8 mouse cellular contexts compared by ENCODE assay signal in genomic region chr11:120437152-120437856, GRCm38 (mm10). TPM values are rescaled to one million over a fixed set of nuclear protein-coding genes. Genes with fewer than 3 reads are reported as not detected.
DNase-seq lines count a peak whose midpoint lies in the region; ATAC-seq and TF ChIP-seq lines count a peak whose summit lies in the region.

Gene Nploc4, minus strand, starts transcription at chr11:120437708.

- peak within 1 kb of the TSS; percentile 86 for H3K4me2 ChIP-seq in embryonic facial prominence, embryonic 11.5 days (ENCODE audit: low read depth, low read length)
- peak within 1 kb of the TSS; percentile 63 for H3K4me2 ChIP-seq in intestine, postnatal 0 days (replicated peaks; ENCODE audit: low read depth)

- H3K27ac ChIP-seq in embryonic facial prominence, embryonic 11.5 days (replicated peaks; ENCODE audit: low read depth, low read length), result peak within 1 kb of the TSS; percentile 65
- peak within 1 kb of the TSS; percentile 80 for H3K27ac ChIP-seq in intestine, postnatal 0 days (ENCODE audit: low read depth, low read length)
- H3K27ac ChIP-seq in midbrain, embryonic 10.5 days (replicated peaks), result peak within 1 kb of the TSS; percentile 96

- no peaks in the 10 kb centered on the region for H3K9me3 ChIP-seq in embryonic facial prominence, embryonic 11.5 days (replicated peaks; ENCODE audit: control insufficient read depth, low read length)
- no peaks in the 10 kb centered on the region for H3K9me3 ChIP-seq in intestine, postnatal 0 days (ENCODE audit: control insufficient read depth)
- H3K9me3 ChIP-seq in midbrain, embryonic 10.5 days (replicated peaks), result no peaks in the 10 kb centered on the region

- peak; percentile 80 for ATAC-seq in embryonic facial prominence, embryonic 11.5 days (replicated peaks; ENCODE audit: insufficient number of reproducible peaks, low FRiP score, low TSS enrichment, low read depth)
- ATAC-seq in granulocyte monocyte progenitor cell, adult 5-6 weeks (replicated peaks; ENCODE audit: poor library complexity, severe bottlenecking), result peak; percentile 85
- peak; percentile 85 for ATAC-seq in intestine, postnatal 0 days

- H3K4me3 ChIP-seq in embryonic facial prominence, embryonic 11.5 days (ENCODE audit: low read depth, low read length), result peak within 1 kb of the TSS; percentile 99
- peak within 1 kb of the TSS; percentile 95 for H3K4me3 ChIP-seq in intestine, postnatal 0 days (ENCODE audit: low read depth, low read length)
- peak within 1 kb of the TSS; percentile 81 for H3K4me3 ChIP-seq in midbrain, embryonic 10.5 days

- H3K9ac ChIP-seq in embryonic facial prominence, embryonic 11.5 days (replicated peaks; ENCODE audit: low read length), result peak within 1 kb of the TSS; percentile 98
- H3K9ac ChIP-seq in intestine, postnatal 0 days (ENCODE audit: low read depth, low read length), result peak within 1 kb of the TSS; percentile 92

- intact Hi-C loops in left cerebral cortex, postnatal 36 days (cut with DNase I), result no loop called here

- H3K4me1 ChIP-seq in embryonic facial prominence, embryonic 11.5 days (ENCODE audit: control insufficient read depth, insufficient read depth, low read length), result no peaks in the 10 kb centered on the region
- no peaks in the 10 kb centered on the region; the same call in 1 of the 2 replicates for H3K4me1 ChIP-seq in intestine, postnatal 0 days (replicated peaks; ENCODE audit: control insufficient read depth, insufficient read depth, low read length)
- H3K4me1 ChIP-seq in midbrain, embryonic 10.5 days, result peaks cover 18% of the 10 kb centered on the region

- peak; percentile 95 for DNase-seq in adrenal gland, postnatal 14 days
- DNase-seq in embryonic facial prominence, embryonic 11.5 days (ENCODE audit: low spot score), result peak; percentile 93
- peak; percentile 85 to 87 for DNase-seq in left cerebral cortex, postnatal 36 days (ENCODE audit: low spot score in 2 of 2)
- peak; percentile 94 for DNase-seq in midbrain, embryonic 10.5 days (ENCODE audit: low spot score)
- DNase-seq in right cerebral cortex, postnatal 4 days, result peak; percentile 87
- DNase-seq in yolk sac, embryonic 10.5 days (ENCODE audit: low spot score), result peak; percentile 89

- no peak; the same call in 1 of the 2 replicates for TF ChIP-seq CTCF in intestine, postnatal 0 days (IDR thresholded peaks at IDR 0.05; ENCODE audit: low read depth)

- no peaks in the 10 kb centered on the region for H3K27me3 ChIP-seq in embryonic facial prominence, embryonic 11.5 days (ENCODE audit: control insufficient read depth, insufficient read depth, low read length)
- no peaks in the 10 kb centered on the region for H3K27me3 ChIP-seq in intestine, postnatal 0 days (replicated peaks; ENCODE audit: control insufficient read depth, insufficient read depth, low read length)
- H3K27me3 ChIP-seq in midbrain, embryonic 10.5 days (ENCODE audit: low read depth, poor library complexity, severe bottlenecking), result no peaks in the 10 kb centered on the region

- WGBS in embryonic facial prominence, embryonic 11.5 days, result 0% methylated on average over 66 of the region's 77 CpGs
- under 1% methylated on average over 66 of the region's 77 CpGs for WGBS in intestine, postnatal 0 days
- WGBS in midbrain, embryonic 10.5 days, result under 1% methylated on average over 69 of the region's 77 CpGs

- H3K36me3 ChIP-seq in embryonic facial prominence, embryonic 11.5 days (replicated peaks; ENCODE audit: control insufficient read depth, insufficient read depth, low read depth, low read length), result peaks cover 7% of the 10 kb centered on the region
- H3K36me3 ChIP-seq in intestine, postnatal 0 days (ENCODE audit: control insufficient read depth, insufficient read depth), result peaks cover 16% of the 10 kb centered on the region
- H3K36me3 ChIP-seq in midbrain, embryonic 10.5 days, result peaks cover 30% of the 10 kb centered on the region

RNA-seq across cellular contexts. Expression of gene Nploc4, which starts in this region (rescaled TPM):
- total RNA-seq in adrenal gland, postnatal 14 days (2021), result 73.8 and 82.5 TPM in 2 replicates
- polyA plus RNA-seq in embryonic facial prominence, embryonic 11.5 days (2014; fragmentation: Nextera tagmentation; extraction: Ambion mirVana), result 42.5 and 44.2 TPM in 2 replicates
- total RNA-seq in granulocyte monocyte progenitor cell, adult 5-6 weeks (2014; fragmentation: Nextera tagmentation), result 49.2 and 54.6 TPM in 2 replicates
- total RNA-seq in granulocyte monocyte progenitor cell, adult 5-6 weeks (2017), result 34.1 and 36.6 TPM in 2 replicates
- polyA plus RNA-seq in intestine, postnatal 0 days (2015; fragmentation: Nextera tagmentation; extraction: Ambion mirVana), result 15.6 and 16.3 TPM in 2 replicates
- total RNA-seq in left cerebral cortex, postnatal 36 days (2021), result 10 to 100 TPM; 65.3 to 77.0 TPM
- polyA plus RNA-seq in midbrain, embryonic 10.5 days (2016; fragmentation: Nextera tagmentation; extraction: Ambion mirVana), result 45.1 and 46.5 TPM in 2 replicates

Comparison
In these comparisons a context has a peak if more than half of its experiments do, and no peak if none do; other contexts are left out.
1. Peak in every context shown above with its lines: DNase-seq, ATAC-seq, H3K4me3 ChIP-seq and H3K27ac ChIP-seq.